Mouse (Mus musculus): ENCODE measurements around the gene Frat2. TPM values are rescaled to one million over a fixed set of nuclear protein-coding genes. Genes with fewer than 3 reads are reported as not detected.

Frat2 gene
- polyA plus RNA-seq, 1 experiment from 2014 or later = 7.2 TPM

DNA sequence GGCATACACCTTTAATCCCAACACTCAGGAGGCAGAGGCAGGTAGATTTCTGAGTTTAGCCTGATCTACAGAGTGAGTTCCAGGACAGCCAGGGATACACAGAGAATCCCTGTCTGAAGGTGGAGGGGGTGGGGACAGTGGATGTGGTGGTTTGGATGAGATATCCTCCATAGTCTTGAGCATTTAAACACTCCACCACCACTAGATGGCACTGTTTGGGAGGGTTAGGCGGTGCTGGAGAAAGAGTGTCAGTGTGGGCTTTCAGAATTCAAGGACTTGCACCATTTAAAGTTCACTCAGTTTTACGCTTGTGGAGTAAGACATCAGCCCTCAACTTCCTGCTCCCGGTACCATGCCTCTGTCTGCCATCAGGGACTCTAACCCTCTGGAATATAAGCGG, 42.1 kb downstream of the Frat2 start:
- H3K9ac ChIP-seq (ENCODE audit: low read depth, low read length) = no peak overlapping the region
- WGBS = 93% methylated on average over 4 of the region's 4 CpGs
- no peak for ATAC-seq (replicated peaks; ENCODE audit: low FRiP score, low read depth)
- no peak overlapping the region for H3K4me3 ChIP-seq (replicated peaks; ENCODE audit: low read depth, low read length)
- no peaks in the 10 kb centered on the region for H3K36me3 ChIP-seq (ENCODE audit: insufficient read depth, low read length)
- H3K9me3 ChIP-seq (replicated peaks; ENCODE audit: low read length) = no peaks in the 10 kb centered on the region
- H3K27ac ChIP-seq = no peak overlapping the region
- no peaks in the 10 kb centered on the region for H3K27me3 ChIP-seq (ENCODE audit: insufficient read depth, low read length)
- TF ChIP-seq CTCF (IDR thresholded peaks at IDR 0.05; ENCODE audit: low read depth) = peak; percentile 48
- DNase-seq (ENCODE audit: low spot score) = no peak
- H3K4me1 ChIP-seq (replicated peaks; ENCODE audit: insufficient read depth, low read length) = no peaks in the 10 kb centered on the region
- H3K4me2 ChIP-seq (ENCODE audit: low read length) = no peak overlapping the region

DNA sequence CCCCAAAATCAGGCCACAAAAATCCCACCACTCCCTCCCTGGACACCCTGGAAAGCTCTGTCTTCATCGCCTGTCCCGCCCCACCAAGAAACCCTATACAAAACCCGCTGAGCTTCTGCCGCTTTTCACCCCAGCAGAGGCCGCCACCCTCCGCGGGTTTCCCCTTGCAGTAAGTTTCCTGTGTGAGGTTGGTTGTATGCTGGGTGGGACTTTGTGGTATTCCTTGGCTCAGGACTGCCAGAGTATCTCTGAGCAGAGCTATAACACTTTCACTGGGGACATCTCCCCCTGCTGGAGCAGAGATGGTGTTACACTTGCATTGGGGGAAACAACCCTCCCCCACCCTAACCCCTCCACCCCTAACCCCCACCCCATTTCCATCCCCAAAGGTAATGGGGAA, 44.6 kb downstream of the Frat2 start:
- no peaks in the 10 kb centered on the region for H3K27me3 ChIP-seq (ENCODE audit: insufficient read depth, low read length)
- H3K4me2 ChIP-seq (ENCODE audit: low read length) = no peak overlapping the region
- WGBS = 44% methylated on average over 7 of the region's 7 CpGs
- no peaks in the 10 kb centered on the region for H3K36me3 ChIP-seq (ENCODE audit: insufficient read depth, low read length)
- DNase-seq (ENCODE audit: low spot score) (peak; percentile 38), ATAC-seq (replicated peaks; ENCODE audit: low FRiP score, low read depth) (no peak)
- no peak overlapping the region for H3K9ac ChIP-seq (ENCODE audit: low read depth, low read length)
- no peak overlapping the region for H3K27ac ChIP-seq
- H3K4me1 ChIP-seq (replicated peaks; ENCODE audit: insufficient read depth, low read length) = no peaks in the 10 kb centered on the region; the same call in 1 of the 2 replicates
- peak; percentile 51 for TF ChIP-seq CTCF (IDR thresholded peaks at IDR 0.05; ENCODE audit: low read depth)
- no peaks in the 10 kb centered on the region for H3K9me3 ChIP-seq (replicated peaks; ENCODE audit: low read length)
- no peak overlapping the region for H3K4me3 ChIP-seq (replicated peaks; ENCODE audit: low read depth, low read length)

DNA sequence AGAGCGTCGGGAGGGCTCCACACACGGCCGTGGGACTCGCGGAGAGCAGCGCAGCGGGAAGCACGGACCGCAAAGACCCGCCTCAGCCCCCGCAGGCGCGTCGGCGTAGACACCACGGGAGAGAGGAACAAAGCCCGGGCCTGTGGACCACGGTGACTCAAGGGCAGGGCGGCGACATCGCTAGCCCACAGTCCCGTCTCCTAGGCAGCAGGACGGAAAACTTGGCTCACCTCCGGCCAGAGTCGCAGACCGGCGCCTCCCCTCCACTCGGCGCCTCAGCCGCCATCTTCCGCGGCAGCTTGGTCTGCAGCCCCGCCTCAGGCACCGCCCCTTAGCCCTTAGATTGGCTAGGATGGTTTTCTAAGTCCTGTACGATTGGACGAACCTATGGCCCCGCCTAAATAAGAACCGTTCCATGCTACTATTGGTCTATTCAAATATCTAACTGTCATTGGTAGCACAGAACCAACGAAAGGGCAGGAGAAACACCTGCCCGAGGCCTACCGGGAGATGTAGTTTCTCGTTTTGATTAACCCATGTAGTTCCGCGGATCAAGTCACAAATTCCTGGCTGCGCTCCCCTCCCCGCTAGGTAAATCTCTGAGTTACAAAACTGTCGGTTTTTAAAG, 46.1 kb downstream of the Frat2 start, which contains the start of gene Arhgap19:
Gene Arhgap19 (minus strand): TSS at position 306 of the 628 bp plus-strand sequence.
- H3K27me3 ChIP-seq (ENCODE audit: insufficient read depth, low read length) = no peaks in the 10 kb centered on the region
- ATAC-seq (replicated peaks; ENCODE audit: low FRiP score, low read depth) (peak; percentile 100), DNase-seq (ENCODE audit: low spot score) (peak; percentile 100)
- 0 out of 2 replicates have a peak within 1 kb of the TSS, but pooled peaks have one; percentile 43 for H3K27ac ChIP-seq
- H3K4me1 ChIP-seq (replicated peaks; ENCODE audit: insufficient read depth, low read length) = no peaks in the 10 kb centered on the region; the same call in 1 of the 2 replicates
- H3K9me3 ChIP-seq (replicated peaks; ENCODE audit: low read length) = no peaks in the 10 kb centered on the region
- no peaks in the 10 kb centered on the region for H3K36me3 ChIP-seq (ENCODE audit: insufficient read depth, low read length)
- WGBS = under 1% methylated on average over 48 of the region's 48 CpGs
- H3K9ac ChIP-seq (ENCODE audit: low read depth, low read length) = peak within 1 kb of the TSS; percentile 83
- peak within 1 kb of the TSS; percentile 76 for H3K4me2 ChIP-seq (ENCODE audit: low read length)
- TF ChIP-seq CTCF (IDR thresholded peaks at IDR 0.05; ENCODE audit: low read depth) = no peak
- peak within 1 kb of the TSS; percentile 83 for H3K4me3 ChIP-seq (replicated peaks; ENCODE audit: low read depth, low read length)

DNA sequence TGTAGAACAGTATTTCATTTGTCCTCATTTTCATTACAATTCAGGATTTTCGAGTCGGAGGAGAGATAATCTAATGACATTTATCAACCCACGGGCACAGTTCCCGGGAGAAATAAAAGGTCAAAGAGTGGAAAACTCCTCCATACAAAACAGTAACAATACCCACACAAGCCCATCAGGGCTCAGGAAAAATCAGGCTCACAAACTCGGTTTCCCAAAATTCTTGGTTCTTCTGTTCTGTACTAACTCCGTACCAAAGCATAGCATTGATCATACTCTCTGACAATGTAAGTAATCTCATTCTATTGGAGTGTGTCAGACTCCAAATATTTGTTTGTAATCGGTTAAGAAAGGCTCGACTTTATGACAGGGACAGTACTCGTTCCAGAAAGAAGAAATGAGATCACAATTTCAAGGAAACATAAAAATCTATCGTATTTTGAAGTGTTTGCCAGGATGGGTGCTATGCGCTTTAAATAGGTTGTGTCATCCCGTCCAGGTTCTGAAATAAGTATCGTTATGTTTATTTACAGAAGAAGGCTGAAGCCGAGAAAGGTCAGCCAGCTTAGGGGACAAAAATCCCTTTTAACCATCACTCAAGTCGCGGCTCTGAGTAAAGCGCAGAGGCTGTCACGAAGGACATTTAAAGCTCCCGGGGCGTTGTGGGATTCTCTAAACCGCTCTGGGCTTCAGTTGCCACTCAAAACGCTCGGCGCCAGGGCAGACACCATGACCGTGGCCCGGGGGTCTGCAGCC, 46.8 kb downstream of the Frat2 start:
- peak overlapping the region; percentile 83 for H3K9ac ChIP-seq (ENCODE audit: low read depth, low read length)
- DNase-seq (ENCODE audit: low spot score) (no peak), ATAC-seq (replicated peaks; ENCODE audit: low FRiP score, low read depth) (no peak)
- 0 out of 2 replicates have a peak overlapping the region, but pooled peaks have one; percentile 43 for H3K27ac ChIP-seq
- WGBS = 2% methylated on average over 26 of the region's 26 CpGs
- peak overlapping the region; percentile 76 for H3K4me2 ChIP-seq (ENCODE audit: low read length)
- H3K4me1 ChIP-seq (replicated peaks; ENCODE audit: insufficient read depth, low read length) = no peaks in the 10 kb centered on the region; the same call in 1 of the 2 replicates
- H3K9me3 ChIP-seq (replicated peaks; ENCODE audit: low read length) = no peaks in the 10 kb centered on the region
- no peaks in the 10 kb centered on the region for H3K36me3 ChIP-seq (ENCODE audit: insufficient read depth, low read length)
- TF ChIP-seq CTCF (IDR thresholded peaks at IDR 0.05; ENCODE audit: low read depth) = no peak
- peak overlapping the region; percentile 83 for H3K4me3 ChIP-seq (replicated peaks; ENCODE audit: low read depth, low read length)
- H3K27me3 ChIP-seq (ENCODE audit: insufficient read depth, low read length) = no peaks in the 10 kb centered on the region

DNA sequence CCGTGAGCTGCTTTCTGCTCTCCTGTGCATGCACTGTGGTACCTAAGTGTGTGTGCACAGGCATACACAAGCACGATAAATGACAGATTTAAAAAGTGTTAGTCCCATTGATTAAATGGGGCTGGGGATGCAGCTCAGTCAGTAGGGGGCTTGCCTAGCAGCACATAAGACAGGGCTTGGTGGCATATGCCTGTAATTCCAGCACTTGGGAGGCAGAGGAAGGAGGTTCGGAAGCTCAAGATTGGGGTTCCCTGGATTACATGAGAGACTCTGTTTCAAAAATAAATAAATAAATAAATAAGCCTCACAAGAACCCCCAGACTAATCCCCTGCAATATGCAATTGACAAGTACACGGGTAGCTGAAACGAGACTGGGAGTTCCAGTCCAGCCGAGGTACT, 47.5 kb downstream of the Frat2 start:
- Histone ChIP-seq H3K27me3 (ENCODE audit: insufficient read depth, low read length) (no peaks in the 10 kb centered on the region), H3K9ac (ENCODE audit: low read depth, low read length) (no peak overlapping the region), H3K4me2 (ENCODE audit: low read length) (peak overlapping the region; percentile 76), H3K27ac (no peak overlapping the region), H3K36me3 (ENCODE audit: insufficient read depth, low read length) (no peaks in the 10 kb centered on the region), H3K4me3 (replicated peaks; ENCODE audit: low read depth, low read length) (peak overlapping the region; percentile 83), H3K9me3 (replicated peaks; ENCODE audit: low read length) (no peaks in the 10 kb centered on the region), H3K4me1 (replicated peaks; ENCODE audit: insufficient read depth, low read length) (no peaks in the 10 kb centered on the region; the same call in 1 of the 2 replicates)
- WGBS = 44% methylated on average over 6 of the region's 6 CpGs
- no peak for TF ChIP-seq CTCF (IDR thresholded peaks at IDR 0.05; ENCODE audit: low read depth)
- DNase-seq (ENCODE audit: low spot score) (no peak), ATAC-seq (replicated peaks; ENCODE audit: low FRiP score, low read depth) (no peak)

DNA sequence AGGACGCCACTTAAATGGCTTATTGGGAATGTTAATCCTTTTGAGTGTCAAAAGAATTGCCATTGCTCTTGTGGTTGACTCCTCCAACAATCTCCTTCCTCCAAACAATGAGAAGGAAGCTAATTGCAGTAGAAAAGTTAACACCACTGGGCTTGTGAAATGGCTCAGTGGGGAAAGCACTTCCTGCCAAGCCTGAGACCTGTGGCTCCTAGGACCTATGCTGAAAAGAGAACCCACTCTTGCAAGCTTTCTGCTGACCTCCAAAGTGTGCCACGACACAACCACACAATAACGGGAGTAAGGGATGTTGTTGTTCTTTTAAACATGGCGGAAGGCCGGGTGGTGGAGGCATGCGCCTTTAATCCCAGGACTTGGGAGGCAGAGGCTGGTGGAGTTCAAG, 50.4 kb downstream of the Frat2 start:
- WGBS = 91% methylated on average over 6 of the region's 6 CpGs
- Histone ChIP-seq H3K27ac (no peak overlapping the region), H3K4me1 (replicated peaks; ENCODE audit: insufficient read depth, low read length) (no peaks in the 10 kb centered on the region; the same call in 1 of the 2 replicates), H3K9me3 (replicated peaks; ENCODE audit: low read length) (no peaks in the 10 kb centered on the region), H3K36me3 (ENCODE audit: insufficient read depth, low read length) (no peaks in the 10 kb centered on the region), H3K27me3 (ENCODE audit: insufficient read depth, low read length) (no peaks in the 10 kb centered on the region), H3K9ac (ENCODE audit: low read depth, low read length) (no peak overlapping the region), H3K4me2 (ENCODE audit: low read length) (no peak overlapping the region), H3K4me3 (replicated peaks; ENCODE audit: low read depth, low read length) (no peak overlapping the region)
- DNase-seq (ENCODE audit: low spot score) (no peak), ATAC-seq (replicated peaks; ENCODE audit: low FRiP score, low read depth) (no peak)
- no peak for TF ChIP-seq CTCF (IDR thresholded peaks at IDR 0.05; ENCODE audit: low read depth)

Data from kidney, postnatal 0 days (tissue).